Mouse (Mus musculus) midbrain, postnatal 0 days (tissue): Measurements from ENCODE around the gene Hamp2. TPM values are rescaled to one million over a fixed set of nuclear protein-coding genes. Genes with fewer than 3 reads are reported as not detected.
"Not testable (repeated sequence)": the region's sequence is repeated elsewhere in the genome, so short reads cannot be mapped to it uniquely, and the experiment has no call there.

ENCODE experiments used
- ATAC-seq: fragments of 200-750 bp; cut with Nextera tagmentation; 2 replicates; pipeline ENCODE4 v1.8.0; 2017; ENCODE audit warnings: moderate number of reproducible peaks, mild to moderate bottlenecking, moderate TSS enrichment, moderate library complexity; ENCODE audit not compliant: low FRiP score
- DNase-seq: peaks from one replicate; pipeline ENCODE4 v3.0.0-alpha.2; 2015; ENCODE audit warnings: low spot score
- H3K27ac ChIP-seq: fragments of 300-500 bp; sonication (generic); 2 replicates; pipeline ENCODE4 v1.5.1; 2014; ENCODE audit warnings: low read depth, mild to moderate bottlenecking, low read length, mixed read lengths
- H3K27me3 ChIP-seq: fragments of 300-500 bp; sonication (generic); 2 replicates; pipeline ENCODE4 v1.6.1; 2014; ENCODE audit warnings: low read length, control low read depth, mixed read lengths; ENCODE audit not compliant: insufficient read depth
- H3K36me3 ChIP-seq: fragments of 300-500 bp; sonication (generic); 2 replicates; pipeline ENCODE4 v1.6.1; 2014; ENCODE audit warnings: low read length, control low read depth, mixed read lengths; ENCODE audit not compliant: insufficient read depth
- H3K4me1 ChIP-seq: fragments of 300-500 bp; sonication (generic); 2 replicates; pipeline ENCODE4 v1.6.1; 2014; ENCODE audit warnings: mild to moderate bottlenecking, control low read depth, antibody characterized with exemption, low read length, mixed read lengths; ENCODE audit not compliant: insufficient read depth
- H3K4me2 ChIP-seq: fragments of 300-500 bp; sonication (generic); 2 replicates; pipeline ENCODE4 v1.6.1; 2014; ENCODE audit warnings: low read depth, mild to moderate bottlenecking, low read length, mixed read lengths; ENCODE audit not compliant: poor library complexity, severe bottlenecking
- H3K4me3 ChIP-seq: fragments of 300-500 bp; sonication (generic); 2 replicates; pipeline ENCODE4 v1.5.1; 2014; ENCODE audit warnings: low read depth, mild to moderate bottlenecking, low read length, moderate library complexity
- H3K9ac ChIP-seq: fragments of 300-500 bp; sonication (generic); replicated peaks from 2 replicates; pipeline ENCODE4 v1.6.1; 2014; ENCODE audit warnings: mild to moderate bottlenecking, low read length, moderate library complexity, mixed read lengths; ENCODE audit not compliant: poor library complexity, severe bottlenecking
- H3K9me3 ChIP-seq: fragments of 300-500 bp; sonication (generic); 2 replicates; pipeline ENCODE4 v1.6.1; 2016; ENCODE audit warnings: low read length, control low read depth
- CTCF ChIP-seq: IDR thresholded peaks from 2 replicates; pipeline ENCODE4 v1.5.1; 2016; ENCODE audit warnings: antibody characterized with exemption, mild to moderate bottlenecking
- WGBS: fragments of 180-500 bp; shearing (Covaris S2); extraction: QIAGEN DNeasy Blood & Tissue Kit; methylation state at CpG from one replicate; pipeline ENCODE4 v1.1.7; 2014; 5-methylcytosine and 5-hydroxymethylcytosine counted together
- polyA plus RNA-seq: library from polyadenylated mRNA; unstranded; fragments of >200 nt; fragmentation: Nextera tagmentation; extraction: Ambion mirVana; gene quantifications from 2 replicates; pipeline ENCODE4 v1.2.1, GENCODE M21; 2015
- total RNA-seq: library from RNA; depleted of rRNA; stranded (reverse); fragments of >200 nt; gene quantifications from 2 replicates; pipeline ENCODE4 v1.2.3, GENCODE M21; 2014

The Hamp2 gene
- total and polyA plus RNA-seq, 2 experiments from 2014 or later: not detected

DNA sequence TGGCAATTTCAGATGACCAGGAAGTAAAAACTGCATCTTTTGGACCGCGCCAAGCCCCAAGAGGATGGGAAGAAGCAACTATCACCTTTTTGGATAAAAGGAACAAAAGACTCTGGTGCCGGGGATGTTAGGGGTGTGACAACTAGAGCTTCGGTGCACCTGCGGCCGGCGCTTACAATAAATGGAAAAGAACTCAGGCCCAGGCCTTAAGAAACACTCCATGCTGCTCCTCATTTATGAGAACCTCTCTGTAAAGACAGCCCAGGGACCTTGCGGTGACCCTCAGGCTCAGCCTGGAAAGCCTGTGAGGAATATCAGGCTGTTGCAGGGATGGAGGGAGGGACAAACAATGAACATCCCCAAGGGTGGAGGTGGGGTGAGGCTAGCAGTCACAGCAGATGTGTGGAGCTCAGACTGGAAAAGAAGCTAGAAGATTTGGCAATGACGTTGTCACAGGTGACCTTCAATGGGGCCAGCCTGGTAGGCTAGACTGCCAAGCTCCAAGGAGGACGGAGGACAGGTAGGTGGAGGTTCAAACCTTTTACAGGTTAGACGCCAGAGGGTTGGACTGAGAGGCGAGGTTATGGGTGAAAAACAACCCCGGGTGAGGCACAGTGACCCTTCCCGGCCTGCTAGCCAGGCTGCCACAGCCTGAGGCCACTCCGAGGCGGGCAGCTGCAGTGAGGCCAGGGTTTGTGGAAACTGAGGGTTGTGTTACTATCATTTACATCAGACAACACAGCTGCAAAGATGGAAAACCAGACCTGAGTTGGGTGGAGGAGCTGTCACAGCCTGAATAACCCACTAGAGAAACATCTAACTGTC, 28.2 kb upstream of the Hamp2 start:
- Histone ChIP-seq H3K9ac (no peak overlapping the region), H3K4me3 (no peak overlapping the region), H3K27ac (no peak overlapping the region), H3K36me3 (peaks cover 27% of the 10 kb centered on the region), H3K9me3 (no peaks in the 10 kb centered on the region), H3K4me2 (no peak overlapping the region), H3K27me3 (no peaks in the 10 kb centered on the region), H3K4me1 (peaks cover under 1% of the 10 kb centered on the region; the same call in 1 of the 2 replicates)
- ATAC-seq (no peak), DNase-seq (no peak)
- WGBS: 94% methylated on average over 16 of the region's 16 CpGs
- TF ChIP-seq CTCF: no peak

DNA sequence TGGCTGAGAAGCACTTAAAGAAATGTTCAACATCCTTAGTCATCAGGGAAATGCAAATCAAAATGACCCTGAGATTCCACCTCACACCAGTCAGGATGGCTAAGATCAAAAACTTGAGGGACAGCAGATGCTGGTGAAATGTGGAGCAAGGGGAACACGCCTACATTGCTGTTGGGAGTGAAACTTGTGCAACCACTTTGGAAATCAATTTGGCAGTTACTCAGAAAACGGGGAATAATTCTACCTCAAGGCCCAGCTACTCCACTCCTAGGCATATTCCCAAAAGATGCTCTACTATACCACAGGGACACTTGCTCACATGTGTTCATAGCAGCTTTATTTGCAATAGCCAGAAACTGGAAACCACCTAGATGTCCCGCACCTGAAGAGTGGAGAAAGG, 25.4 kb upstream of the Hamp2 start:
- DNase-seq: not testable (repeated sequence)

DNA sequence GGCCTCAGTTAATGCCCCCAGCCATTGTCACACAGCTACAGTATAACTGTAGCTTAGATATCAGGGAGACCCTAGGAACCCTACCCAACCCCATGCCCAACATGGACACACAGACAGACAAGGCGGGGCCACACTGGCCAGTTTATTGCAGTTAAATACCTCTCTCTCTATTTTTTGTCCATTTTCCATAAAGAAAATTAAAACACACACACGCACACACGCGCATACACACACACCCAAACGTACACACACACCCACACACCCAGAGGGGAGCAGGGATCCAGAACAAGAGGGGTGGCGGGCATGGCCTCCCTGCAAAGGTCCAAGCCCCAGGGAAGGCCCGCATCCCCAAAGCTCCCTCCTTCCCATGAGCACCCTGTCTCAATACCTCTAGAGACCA, 21.4 kb upstream of the Hamp2 start:
- 98% methylated on average over 7 of the region's 7 CpGs for WGBS
- H3K4me3 ChIP-seq: no peak overlapping the region
- no peak for DNase-seq

More for the DNA sequence above, 25.4 kb upstream of the Hamp2 start:
- not testable (repeated sequence) for ATAC-seq, H3K4me3 ChIP-seq, H3K9me3 ChIP-seq, H3K27me3 ChIP-seq, H3K4me2 ChIP-seq, H3K9ac ChIP-seq, H3K27ac ChIP-seq, H3K4me1 ChIP-seq
- WGBS: 92% methylated on average over 3 of the region's 3 CpGs
- peaks cover 26% of the 10 kb centered on the region for H3K36me3 ChIP-seq

DNA sequence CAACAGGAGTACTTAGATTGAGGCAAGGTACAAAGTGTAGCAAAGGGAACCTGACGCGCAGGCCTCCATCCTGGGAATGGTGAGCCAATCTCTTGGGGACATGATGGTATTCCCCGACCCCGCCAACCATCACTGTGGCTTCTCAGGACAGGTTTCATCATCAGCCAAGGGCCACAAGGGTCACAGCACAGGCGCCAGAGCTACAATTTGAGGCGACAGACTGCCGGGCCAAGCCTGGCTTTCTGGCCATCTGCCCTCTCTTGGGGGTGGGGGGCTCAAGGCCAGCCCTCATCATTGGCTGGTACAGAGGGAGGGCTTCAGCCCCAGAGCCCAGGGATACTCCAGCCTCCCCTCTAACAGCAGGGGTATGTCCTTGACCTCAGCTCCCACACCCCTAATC, 21.0 kb upstream of the Hamp2 start:
- H3K9me3 ChIP-seq, H3K4me1 ChIP-seq, ATAC-seq, H3K27me3 ChIP-seq, H3K27ac ChIP-seq, H3K4me3 ChIP-seq, H3K36me3 ChIP-seq, DNase-seq, H3K4me2 ChIP-seq, H3K9ac ChIP-seq: not testable (repeated sequence)
- 96% methylated on average over 7 of the region's 7 CpGs for WGBS

More for the DNA sequence above, 21.4 kb upstream of the Hamp2 start:
- H3K4me2 ChIP-seq: no peak overlapping the region
- H3K9me3 ChIP-seq: no peaks in the 10 kb centered on the region
- no peak for TF ChIP-seq CTCF
- no peak overlapping the region for H3K27ac ChIP-seq
- H3K36me3 ChIP-seq: no peaks in the 10 kb centered on the region; the same call in none of the 2 replicates
- H3K27me3 ChIP-seq: no peaks in the 10 kb centered on the region
- ATAC-seq: no peak
- no peaks in the 10 kb centered on the region for H3K4me1 ChIP-seq
- no peak overlapping the region for H3K9ac ChIP-seq

DNA sequence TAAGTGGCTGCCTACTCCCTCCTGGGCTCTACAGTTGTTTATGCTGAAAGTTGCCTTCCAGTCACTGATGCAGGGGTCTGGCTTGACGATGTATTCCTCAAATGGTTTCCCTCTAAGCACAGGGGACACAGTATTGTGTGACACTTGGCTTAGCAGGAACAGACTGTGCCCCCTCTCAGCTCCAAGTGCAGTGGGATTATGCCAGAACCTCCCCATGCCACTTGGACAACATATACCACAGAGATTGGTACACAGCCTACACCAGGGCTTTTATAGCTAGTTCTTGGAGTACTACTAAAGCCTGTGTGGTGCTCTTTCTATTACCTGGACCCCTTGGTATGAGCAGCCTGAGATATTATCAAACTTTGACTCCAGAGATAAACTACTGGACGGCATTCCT, 20.2 kb upstream of the Hamp2 start:
- H3K9ac ChIP-seq, ATAC-seq, DNase-seq, H3K9me3 ChIP-seq, H3K36me3 ChIP-seq, H3K27me3 ChIP-seq, H3K4me1 ChIP-seq, H3K4me2 ChIP-seq, H3K4me3 ChIP-seq, H3K27ac ChIP-seq: not testable (repeated sequence)
- 72% methylated on average over 2 of the region's 2 CpGs for WGBS

DNA sequence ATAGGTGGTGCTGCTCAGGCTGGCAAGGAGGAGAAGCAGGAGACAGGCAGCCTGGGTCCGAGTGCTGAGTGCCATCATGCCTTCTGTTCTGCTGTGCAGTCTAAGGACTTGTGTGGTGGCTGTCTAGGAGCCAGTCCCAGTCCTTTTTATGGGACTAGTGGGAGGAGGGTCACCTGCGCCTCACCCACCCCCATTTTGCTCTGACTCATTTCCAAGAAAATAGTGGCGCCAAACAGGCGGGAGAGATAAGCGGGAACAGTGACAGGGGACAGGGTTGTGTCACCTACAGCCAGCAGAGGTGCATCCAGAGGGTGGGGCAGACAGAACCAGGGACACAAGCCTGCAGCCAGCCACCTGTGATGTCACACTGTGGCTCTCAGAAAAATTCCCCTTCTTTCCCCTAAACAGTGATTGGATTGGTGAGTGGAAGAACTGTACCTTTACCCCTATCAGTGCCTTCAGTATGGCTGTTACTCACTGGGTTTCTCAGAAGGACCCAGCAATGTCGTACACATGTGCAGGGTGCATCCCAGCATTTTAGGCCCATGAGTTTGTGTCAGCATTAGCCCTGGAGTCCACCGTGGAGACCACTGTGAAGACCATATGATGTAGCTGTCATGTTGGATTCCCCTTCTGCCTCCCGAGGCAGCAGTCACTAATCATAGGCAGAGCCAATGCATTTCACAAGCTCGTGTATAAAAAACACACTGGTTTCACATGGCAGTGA, 19.6 kb upstream of the Hamp2 start, which contains the start of gene Hamp:
Hamp (minus strand) TSS at position 124 of the 727 bp plus-strand sequence.
- Histone ChIP-seq H3K4me1 (no peaks in the 10 kb centered on the region), H3K9ac (no peak within 1 kb of the TSS), H3K4me3 (no peak within 1 kb of the TSS), H3K9me3 (no peaks in the 10 kb centered on the region), H3K27me3 (no peaks in the 10 kb centered on the region), H3K4me2 (no peak within 1 kb of the TSS), H3K27ac (no peak within 1 kb of the TSS), H3K36me3 (no peaks in the 10 kb centered on the region; the same call in 1 of the 2 replicates)
- 70% methylated on average over 9 of the region's 9 CpGs for WGBS
- ATAC-seq: no peak
- no peak for TF ChIP-seq CTCF
- DNase-seq: no peak

DNA sequence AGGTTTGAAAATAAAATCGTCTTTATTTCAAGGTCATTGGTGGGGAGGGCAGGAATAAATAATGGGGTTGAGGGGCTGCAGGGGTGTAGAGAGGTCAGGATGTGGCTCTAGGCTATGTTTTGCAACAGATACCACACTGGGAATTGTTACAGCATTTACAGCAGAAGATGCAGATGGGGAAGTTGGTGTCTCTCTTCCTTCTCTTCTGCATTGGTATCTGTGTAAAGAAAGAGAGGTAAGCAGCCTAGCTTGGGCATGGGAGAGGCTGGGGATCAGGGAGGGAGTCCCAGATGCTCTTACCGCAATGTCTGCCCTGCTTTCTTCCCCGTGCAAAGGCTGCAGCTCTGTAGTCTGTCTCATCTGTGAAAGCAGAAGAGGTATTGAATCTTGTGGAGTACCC, 17.9 kb upstream of the Hamp2 start:
- not testable (repeated sequence) for H3K4me2 ChIP-seq, H3K27me3 ChIP-seq, H3K27ac ChIP-seq, H3K4me1 ChIP-seq, ATAC-seq, H3K9ac ChIP-seq, H3K9me3 ChIP-seq, H3K4me3 ChIP-seq, H3K36me3 ChIP-seq, DNase-seq
- WGBS: 55% methylated on average over 3 of the region's 3 CpGs

DNA sequence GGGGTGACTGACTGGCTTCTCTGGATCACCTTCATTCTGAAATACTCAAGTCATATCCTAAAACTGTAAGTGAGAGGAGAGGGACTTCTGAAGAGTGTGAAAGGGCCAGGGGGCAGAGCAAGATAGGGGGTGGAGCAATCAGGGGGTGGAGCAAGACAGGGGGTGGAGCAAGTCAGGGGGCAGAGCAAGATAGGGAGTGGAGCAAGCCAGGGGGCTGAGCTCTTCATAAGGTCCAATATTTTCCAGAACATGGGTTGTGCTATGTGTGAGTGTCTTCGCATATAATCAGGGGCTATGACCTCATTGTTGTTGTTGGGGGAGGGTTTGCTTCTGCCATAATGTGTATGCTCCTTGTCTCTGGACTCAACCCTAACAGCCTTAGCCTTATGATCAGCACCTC, 15.6 kb upstream of the Hamp2 start:
- H3K27ac ChIP-seq, H3K4me2 ChIP-seq, H3K27me3 ChIP-seq, H3K4me1 ChIP-seq, H3K9me3 ChIP-seq, H3K9ac ChIP-seq, H3K4me3 ChIP-seq, H3K36me3 ChIP-seq, DNase-seq, ATAC-seq: not testable (repeated sequence)
- WGBS: 90% methylated on average over 1 of the region's 1 CpGs
